Mouse (Mus musculus): ENCODE measurements around the gene Ell2.

The Ell2 gene

GRCm38 (mm10) chr13:75770744-75771143 lies 64.2 kb downstream of the Ell2 start:
- DNase-seq (ENCODE audit: low spot score) = no peak

GRCm38 (mm10) chr13:75771404-75771803 lies 64.8 kb downstream of the Ell2 start:
- no peak for DNase-seq (ENCODE audit: low spot score)

GRCm38 (mm10) chr13:75771984-75772730 lies 65.6 kb downstream of the Ell2 start:
- no peak for DNase-seq (ENCODE audit: low spot score)

GRCm38 (mm10) chr13:75775961-75776360 lies 69.4 kb downstream of the Ell2 start:
- no peak for DNase-seq (ENCODE audit: low spot score)

GRCm38 (mm10) chr13:75776692-75777091 lies 70.1 kb downstream of the Ell2 start:
- no peak for DNase-seq (ENCODE audit: low spot score)

GRCm38 (mm10) chr13:75778156-75778555 lies 71.6 kb downstream of the Ell2 start:
- DNase-seq (ENCODE audit: low spot score) = no peak

GRCm38 (mm10) chr13:75779169-75779568 lies 72.6 kb downstream of the Ell2 start:
- no peak for DNase-seq (ENCODE audit: low spot score)

- no peak for DNase-seq (ENCODE audit: low spot score)
Observed at GRCm38 (mm10) chr13:75780096-75780495, 73.5 kb downstream of the Ell2 start.

- no peak for DNase-seq (ENCODE audit: low spot score)
Observed at GRCm38 (mm10) chr13:75785726-75786125, 79.2 kb downstream of the Ell2 start.

- no peak for DNase-seq (ENCODE audit: low spot score)
Observed at GRCm38 (mm10) chr13:75786264-75786663, 79.7 kb downstream of the Ell2 start.

- DNase-seq (ENCODE audit: low spot score) = no peak
Observed at GRCm38 (mm10) chr13:75787364-75787763, 80.8 kb downstream of the Ell2 start.

- no peak for DNase-seq (ENCODE audit: low spot score)
Observed at GRCm38 (mm10) chr13:75788178-75788577, 81.6 kb downstream of the Ell2 start.

GRCm38 (mm10) chr13:75789061-75789834 lies 82.7 kb downstream of the Ell2 start:
- no peak for DNase-seq (ENCODE audit: low spot score)

- DNase-seq (ENCODE audit: low spot score) = no peak
Observed at GRCm38 (mm10) chr13:75790550-75791205, 84.1 kb downstream of the Ell2 start.

GRCm38 (mm10) chr13:75793863-75794629 lies 87.5 kb downstream of the Ell2 start:
- no peak for DNase-seq (ENCODE audit: low spot score)

GRCm38 (mm10) chr13:75797369-75798141 lies 91.0 kb downstream of the Ell2 start:
- DNase-seq (ENCODE audit: low spot score) = peak; percentile 93

GRCm38 (mm10) chr13:75798413-75799302 lies 92.1 kb downstream of the Ell2 start:
- peak; percentile 14 for DNase-seq (ENCODE audit: low spot score)

GRCm38 (mm10) chr13:75799421-75799820 lies 92.9 kb downstream of the Ell2 start:
- DNase-seq (ENCODE audit: low spot score) = no peak

GRCm38 (mm10) chr13:75807969-75808368 lies 101.4 kb downstream of the Ell2 start:
- DNase-seq (ENCODE audit: low spot score) = no peak

GRCm38 (mm10) chr13:75809957-75810356 lies 103.4 kb downstream of the Ell2 start:
- DNase-seq (ENCODE audit: low spot score) = no peak
